Comparison of ENCODE assay signal across 13 mouse cellular contexts in genomic region chr7:140967862-140968591, GRCm38 (mm10). TPM values are rescaled to one million over a fixed set of nuclear protein-coding genes. Genes with fewer than 3 reads are reported as not detected.
DNase-seq lines count a peak whose midpoint lies in the region; ATAC-seq and TF ChIP-seq lines count a peak whose summit lies in the region.
"Had no signal": no experiment of that assay in that cellular context is flagged by ENCODE, and none has a peak within 500 bp of the region (broad histone marks: within the 10 kb centered on the region; RNA-seq: fewer than 3 reads in every experiment).

No protein-coding gene starts in this region.

- H3K9me3 ChIP-seq in kidney, postnatal 0 days (replicated peaks; ENCODE audit: low read length), result no peaks in the 10 kb centered on the region
- H3K9me3 ChIP-seq in ES-E14 (ENCODE audit: control insufficient read depth, insufficient read depth, low read depth, low read length), result no peaks in the 10 kb centered on the region
- H3K9me3 ChIP-seq in embryonic facial prominence, embryonic 14.5 days (ENCODE audit: control insufficient read depth, low read length), result no peaks in the 10 kb centered on the region
- H3K9me3 ChIP-seq in lung, postnatal 0 days (ENCODE audit: low read length), result no peaks in the 10 kb centered on the region
- H3K9me3 ChIP-seq: G1E; neural tube, embryonic 13.5 days had no signal

- peak overlapping the region; percentile 50 for H3K27ac ChIP-seq in kidney, postnatal 0 days
- peak overlapping the region; percentile 75 for H3K27ac ChIP-seq in ES-E14 (ENCODE audit: insufficient read depth, low read depth, low read length, poor library complexity, severe bottlenecking)
- peak overlapping the region; percentile 67 for H3K27ac ChIP-seq in embryonic facial prominence, embryonic 14.5 days (replicated peaks; ENCODE audit: low read depth, low read length)
- peak overlapping the region; percentile 67 for H3K27ac ChIP-seq in lung, postnatal 0 days (ENCODE audit: low read length)
- H3K27ac ChIP-seq: neural tube, embryonic 13.5 days had no signal

- intact Hi-C loops in left cerebral cortex, postnatal 4 days (cut with DNase I), result loop anchor here (5.0 kb wide), 1 partner anchor 74 kb away; no protein-coding TSS in a partner anchor

- peak; percentile 57; the same call in 1 of the 2 replicates for ATAC-seq in kidney, postnatal 0 days (replicated peaks; ENCODE audit: low FRiP score, low read depth)
- ATAC-seq in embryonic facial prominence, embryonic 14.5 days (ENCODE audit: low read depth), result peak; percentile 88; the same call in 1 of the 2 replicates
- ATAC-seq in lung, postnatal 0 days, result peak; percentile 76

- WGBS in kidney, postnatal 0 days, result 13% methylated on average over 14 of the region's 14 CpGs
- 10% methylated on average over 14 of the region's 14 CpGs for WGBS in embryonic facial prominence, embryonic 14.5 days
- WGBS in lung, postnatal 0 days, result 14% methylated on average over 14 of the region's 14 CpGs

- TF ChIP-seq EP300 in lung, postnatal 0 days (IDR thresholded peaks at IDR 0.05), result no peak

- H3K4me1 ChIP-seq in kidney, postnatal 0 days (replicated peaks; ENCODE audit: insufficient read depth, low read length), result peaks cover 10% of the 10 kb centered on the region; the same call in 1 of the 2 replicates
- H3K4me1 ChIP-seq in ES-E14 (ENCODE audit: control insufficient read depth in 2 of 2, insufficient read depth in 2 of 2, low read length in 2 of 2, poor library complexity in 1 of 2), result peaks cover 13 to 43% of the 10 kb centered on the region in 2 experiments; a peak in 3 of 4 replicates
- peaks cover 17% of the 10 kb centered on the region for H3K4me1 ChIP-seq in embryonic facial prominence, embryonic 14.5 days (ENCODE audit: control insufficient read depth, insufficient read depth, low read length)
- H3K4me1 ChIP-seq in lung, postnatal 0 days (ENCODE audit: insufficient read depth, low read depth, low read length), result peaks cover 5% of the 10 kb centered on the region; the same call in 1 of the 2 replicates

- no peak; the same call in 1 of the 2 replicates for TF ChIP-seq CTCF in kidney, postnatal 0 days (IDR thresholded peaks at IDR 0.05; ENCODE audit: low read depth)
- peak; percentile 37 for TF ChIP-seq CTCF in lung, postnatal 0 days (IDR thresholded peaks at IDR 0.05)

- H3K9ac ChIP-seq in kidney, postnatal 0 days (ENCODE audit: low read depth, low read length), result 0 out of 2 replicates have a peak overlapping the region, but pooled peaks have one; percentile 42
- peak overlapping the region; percentile 74 for H3K9ac ChIP-seq in ES-E14 (ENCODE audit: insufficient read depth, low read depth, low read length, poor library complexity, severe bottlenecking)
- 0 out of 2 replicates have a peak overlapping the region, but pooled peaks have one; percentile 9 for H3K9ac ChIP-seq in embryonic facial prominence, embryonic 14.5 days (ENCODE audit: low read depth, low read length)
- H3K9ac ChIP-seq in lung, postnatal 0 days (replicated peaks; ENCODE audit: low read depth), result peak overlapping the region; percentile 8; the same call in 1 of the 2 replicates
- H3K9ac ChIP-seq: neural tube, embryonic 13.5 days had no signal

- H3K4me2 ChIP-seq in kidney, postnatal 0 days (ENCODE audit: low read length), result peak overlapping the region; percentile 42
- H3K4me2 ChIP-seq in embryonic facial prominence, embryonic 14.5 days (ENCODE audit: low read depth, low read length), result peak overlapping the region; percentile 33
- peak overlapping the region; percentile 43 for H3K4me2 ChIP-seq in lung, postnatal 0 days (replicated peaks; ENCODE audit: low read depth, low read length)
- H3K4me2 ChIP-seq: neural tube, embryonic 13.5 days had no signal

- in situ Hi-C loops in ES-E14 (cut with MboI; ENCODE audit: low sequenced_read_pairs in 2 of 2, unreplicated experiment in 2 of 2), result no loop called here

- peak; percentile 88 for DNase-seq in kidney, postnatal 0 days (ENCODE audit: low spot score)
- no peak for DNase-seq in kidney, postnatal 25 days
- DNase-seq in ES-E14 (ENCODE audit: low read depth, low spot score), result peak; percentile 63
- peak; percentile 90 for DNase-seq in embryonic facial prominence, embryonic 14.5 days (ENCODE audit: low spot score)
- peak; percentile 87 for DNase-seq in lung, postnatal 0 days (ENCODE audit: low spot score)
- DNase-seq in gastrocnemius, adult 18-20 months (ENCODE audit: low spot score), result no peak
- no peak for DNase-seq in left cerebral cortex, postnatal 4 days
- DNase-seq in gastrocnemius, postnatal 25 days, result no peak

- no peak overlapping the region for H3K4me3 ChIP-seq in kidney, postnatal 0 days (replicated peaks; ENCODE audit: low read depth, low read length)
- H3K4me3 ChIP-seq in ES-E14 (ENCODE audit: insufficient read depth in 1 of 2, low read depth in 1 of 2, low read length in 2 of 2, poor library complexity in 1 of 2, severe bottlenecking in 1 of 2), result peak overlapping the region; percentile 51 to 77
- peak overlapping the region; percentile 0; the same call in 1 of the 2 replicates for H3K4me3 ChIP-seq in embryonic facial prominence, embryonic 14.5 days (ENCODE audit: low read depth, low read length)
- peak overlapping the region; percentile 26 for H3K4me3 ChIP-seq in lung, postnatal 0 days (ENCODE audit: low read depth, low read length)
- H3K4me3 ChIP-seq: neural tube, embryonic 13.5 days had no signal

- no peaks in the 10 kb centered on the region for H3K36me3 ChIP-seq in kidney, postnatal 0 days (ENCODE audit: insufficient read depth, low read length)
- peaks cover 9% of the 10 kb centered on the region; the same call in 1 of the 2 replicates for H3K36me3 ChIP-seq in ES-E14 (ENCODE audit: control insufficient read depth, insufficient read depth, low read length, poor library complexity, severe bottlenecking)
- no peaks in the 10 kb centered on the region for H3K36me3 ChIP-seq in embryonic facial prominence, embryonic 14.5 days (ENCODE audit: control insufficient read depth, insufficient read depth, low read length)
- no peaks in the 10 kb centered on the region for H3K36me3 ChIP-seq in lung, postnatal 0 days (ENCODE audit: insufficient read depth, low read length)
- H3K36me3 ChIP-seq: G1E; neural tube, embryonic 13.5 days had no signal

- no peaks in the 10 kb centered on the region for H3K27me3 ChIP-seq in kidney, postnatal 0 days (ENCODE audit: insufficient read depth, low read length)
- no peaks in the 10 kb centered on the region for H3K27me3 ChIP-seq in embryonic facial prominence, embryonic 14.5 days (replicated peaks; ENCODE audit: control insufficient read depth, insufficient read depth, low read length)
- no peaks in the 10 kb centered on the region for H3K27me3 ChIP-seq in lung, postnatal 0 days (replicated peaks; ENCODE audit: insufficient read depth, low read length)

TF ChIP-seq in ES-E14, 5 proteins besides CTCF, POLR2A, EP300 and RAD21 (continues in another document):
- no peak for TF ChIP-seq MAFK (IDR thresholded peaks at IDR 0.05; ENCODE audit: insufficient read depth, low read depth, low read length)
- no peak for TF ChIP-seq CHD2 (IDR thresholded peaks at IDR 0.05; ENCODE audit: low read depth, low read length)
- no peak for TF ChIP-seq ZNF384 (IDR thresholded peaks at IDR 0.05; ENCODE audit: low read depth, low read length)
- TF ChIP-seq HCFC1 (IDR thresholded peaks at IDR 0.05; ENCODE audit: borderline replicate concordance, insufficient read depth, low read length), result no peak

RNA-seq across cellular contexts. Expression of gene Ifitm1, which starts 1.0 kb away (rescaled TPM):
- polyA plus RNA-seq in kidney, postnatal 0 days (2015; fragmentation: Nextera tagmentation; extraction: Ambion mirVana), result 117 and 163 TPM in 2 replicates
- total RNA-seq in ES-E14 (2012; rRNA removed), result 274 and 585 TPM in 2 replicates
- 63.4 and 76.6 TPM in 2 replicates for polyA plus RNA-seq in embryonic facial prominence, embryonic 14.5 days (2014; fragmentation: Nextera tagmentation; extraction: Ambion mirVana)
- 402 and 510 TPM in 2 replicates for polyA plus RNA-seq in lung, postnatal 0 days (2015; fragmentation: Nextera tagmentation; extraction: Ambion mirVana)
- total RNA-seq in gastrocnemius, adult 18-20 months (2021), result 1 to 10 TPM in 1 of 2 experiments, under 1 TPM in 1; 0.97 to 1.3 TPM
- total RNA-seq in left cerebral cortex, postnatal 4 days (2021), result 1 to 10 TPM; 2.8 to 5.4 TPM
- under 1 TPM; 0.43 to 0.54 TPM for total RNA-seq in gastrocnemius, postnatal 25 days (2021)
- polyA plus RNA-seq: G1E had no signal

RNA-seq across cellular contexts. Expression of gene Ifitm2, which starts 12.2 kb away (rescaled TPM):
- 1,203 and 1,251 TPM in 2 replicates for polyA plus RNA-seq in kidney, postnatal 0 days (2015; fragmentation: Nextera tagmentation; extraction: Ambion mirVana)
- 679 and 1,158 TPM in 2 replicates for total RNA-seq in ES-E14 (2012; rRNA removed)
- polyA plus RNA-seq in embryonic facial prominence, embryonic 14.5 days (2014; fragmentation: Nextera tagmentation; extraction: Ambion mirVana), result 1,406 and 1,438 TPM in 2 replicates
- polyA plus RNA-seq in lung, postnatal 0 days (2015; fragmentation: Nextera tagmentation; extraction: Ambion mirVana), result 1,373 and 1,710 TPM in 2 replicates
- 10 to 100 TPM; 44.8 to 64.4 TPM for total RNA-seq in gastrocnemius, adult 18-20 months (2021)
- total RNA-seq in left cerebral cortex, postnatal 4 days (2021), result 10 to 100 TPM; 36.6 to 45.9 TPM
- 10 to 100 TPM; 54.0 to 75.5 TPM for total RNA-seq in gastrocnemius, postnatal 25 days (2021)

RNA-seq across cellular contexts. Expression of gene Gm45717, which starts 12.3 kb away (rescaled TPM):
- polyA plus RNA-seq in kidney, postnatal 0 days (2015; fragmentation: Nextera tagmentation; extraction: Ambion mirVana), result 0.45 and 0.68 TPM in 2 replicates
- total RNA-seq in ES-E14 (2012; rRNA removed), result not detected in 2 replicates
- polyA plus RNA-seq in embryonic facial prominence, embryonic 14.5 days (2014; fragmentation: Nextera tagmentation; extraction: Ambion mirVana), result 0.89 TPM in 1 of 2 replicates, not detected in the other
- 0.31 TPM in 1 of 2 replicates, not detected in the other for polyA plus RNA-seq in lung, postnatal 0 days (2015; fragmentation: Nextera tagmentation; extraction: Ambion mirVana)
- total RNA-seq in gastrocnemius, adult 18-20 months (2021), result not detected
- not detected for total RNA-seq in left cerebral cortex, postnatal 4 days (2021)
- not detected for total RNA-seq in gastrocnemius, postnatal 25 days (2021)
- total RNA-seq: G1E; left cerebral cortex, postnatal 25 days had no signal
- polyA plus RNA-seq: G1E; heart, postnatal 0 days; neural tube, embryonic 13.5 days; testis, adult 2 months had no signal

RNA-seq across cellular contexts. Expression of gene Ifitm5, which starts 17.9 kb away (rescaled TPM):
- polyA plus RNA-seq in kidney, postnatal 0 days (2015; fragmentation: Nextera tagmentation; extraction: Ambion mirVana), result 1.5 and 2.2 TPM in 2 replicates
- 7.7 and 18.6 TPM in 2 replicates for total RNA-seq in ES-E14 (2012; rRNA removed)
- 108 and 179 TPM in 2 replicates for polyA plus RNA-seq in embryonic facial prominence, embryonic 14.5 days (2014; fragmentation: Nextera tagmentation; extraction: Ambion mirVana)
- polyA plus RNA-seq in lung, postnatal 0 days (2015; fragmentation: Nextera tagmentation; extraction: Ambion mirVana), result 1.6 and 1.8 TPM in 2 replicates
- total RNA-seq in gastrocnemius, adult 18-20 months (2021), result not detected
- not detected for total RNA-seq in left cerebral cortex, postnatal 4 days (2021)
- total RNA-seq in gastrocnemius, postnatal 25 days (2021), result under 1 TPM in 1 of 2 experiments, not detected in 1; 0.64 TPM
- total RNA-seq: left cerebral cortex, postnatal 25 days had no signal

RNA-seq across cellular contexts. Expression of gene Pgghg, which starts 26.8 kb away (rescaled TPM):
- 20.3 and 20.7 TPM in 2 replicates for polyA plus RNA-seq in kidney, postnatal 0 days (2015; fragmentation: Nextera tagmentation; extraction: Ambion mirVana)
- 10.0 and 12.5 TPM in 2 replicates for total RNA-seq in ES-E14 (2012; rRNA removed)
- polyA plus RNA-seq in embryonic facial prominence, embryonic 14.5 days (2014; fragmentation: Nextera tagmentation; extraction: Ambion mirVana), result 22.7 and 25.5 TPM in 2 replicates
- 12.7 and 14.4 TPM in 2 replicates for polyA plus RNA-seq in lung, postnatal 0 days (2015; fragmentation: Nextera tagmentation; extraction: Ambion mirVana)
- total RNA-seq in gastrocnemius, adult 18-20 months (2021), result 1 to 10 TPM; 2.2 to 3.4 TPM
- 1 to 10 TPM; 3.1 to 4.0 TPM for total RNA-seq in left cerebral cortex, postnatal 4 days (2021)
- 1 to 10 TPM; 4.3 to 4.6 TPM for total RNA-seq in gastrocnemius, postnatal 25 days (2021)

Comparison
In these comparisons a context has a peak if more than half of its experiments do, and no peak if none do; other contexts are left out.
1. DNase-seq: peak in kidney, postnatal 0 days (single experiment), ES-E14 (single experiment), embryonic facial prominence, embryonic 14.5 days (single experiment) and lung, postnatal 0 days (single experiment); none in kidney, postnatal 25 days (0 of 2), gastrocnemius, adult 18-20 months (single experiment), left cerebral cortex, postnatal 4 days (single experiment) and gastrocnemius, postnatal 25 days (single experiment).
2. H3K9ac ChIP-seq: peak in every context shown above with its lines; median percentile 74 in ES-E14; 42 in kidney, postnatal 0 days; 9 in embryonic facial prominence, embryonic 14.5 days; 8 in lung, postnatal 0 days.
3. RNA of gene Ifitm1, which starts 1.0 kb away (total RNA-seq): 274 to 585 TPM in ES-E14; 2.8 to 5.4 TPM in left cerebral cortex, postnatal 4 days, 0.97 to 1.3 TPM in gastrocnemius, adult 18-20 months and 0.43 to 0.54 TPM in gastrocnemius, postnatal 25 days; every median in the first group is over 10 times any median in the second.
4. Peak in every context shown above with its lines, with median percentiles within 50 percentile points of each other: ATAC-seq, H3K27ac ChIP-seq and H3K4me2 ChIP-seq.